Mouse (Mus musculus) heart, adult 9 months (tissue): ENCODE measurements around the gene Wdr81.
"Not testable (repeated sequence)": the region's sequence is repeated elsewhere in the genome, so short reads cannot be mapped to it uniquely, and the experiment has no call there.

Experiments used
- DNase-seq, 2 experiments: peaks; one replicate each; pipeline ENCODE4 v3.0.0; 2022; ENCODE audit warnings: low spot score in 2 of 2

Wdr81 gene

DNA sequence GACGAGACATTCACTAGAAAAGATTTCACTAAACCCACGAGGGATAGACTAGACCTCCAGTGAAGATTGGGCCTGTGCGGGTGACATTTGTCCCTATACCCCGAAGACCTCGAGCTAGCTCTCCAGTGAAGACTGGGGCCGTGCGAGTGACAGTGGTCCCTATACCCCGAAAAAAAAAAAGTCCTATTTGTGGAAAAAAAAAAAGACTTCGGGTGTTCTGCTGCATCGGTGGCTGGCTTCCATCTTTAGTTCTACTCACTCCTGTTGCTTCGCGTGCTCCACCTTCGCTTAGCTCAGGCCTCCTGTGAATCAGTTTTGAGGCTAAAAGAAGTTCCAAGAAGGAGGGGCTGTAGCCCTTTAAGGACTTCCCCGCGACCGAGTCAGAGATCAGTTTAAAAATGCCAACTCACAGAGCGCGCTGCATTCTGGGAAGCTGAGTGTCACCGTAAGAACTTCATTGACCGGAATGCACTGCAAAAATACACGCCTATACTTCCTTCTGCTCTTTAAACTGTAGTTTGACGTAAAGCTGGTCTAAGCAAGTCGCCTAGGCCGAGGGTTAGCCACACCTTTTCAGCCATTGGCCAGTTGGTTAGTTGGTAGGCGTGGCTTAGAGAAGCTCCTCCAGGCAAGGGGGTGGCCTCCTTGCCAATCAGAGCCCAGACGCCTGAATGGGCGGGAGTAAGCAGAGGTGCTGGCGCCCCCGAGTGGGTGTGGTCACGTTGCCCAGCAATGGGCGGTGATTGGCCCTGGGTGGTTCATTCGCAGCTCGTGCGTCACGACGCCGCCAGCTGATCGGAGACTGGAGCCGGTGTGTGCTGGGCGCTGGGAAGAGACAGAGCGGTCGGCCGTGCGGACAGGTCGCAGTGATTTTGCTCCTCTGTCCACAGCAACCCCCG lies 6.6 kb upstream of the Wdr81 start, which contains the start of gene Tlcd2:
Gene Tlcd2 (plus strand): TSS at position 872 of the 899 bp plus-strand sequence.
- DNase-seq, result peak; percentile 100

DNA sequence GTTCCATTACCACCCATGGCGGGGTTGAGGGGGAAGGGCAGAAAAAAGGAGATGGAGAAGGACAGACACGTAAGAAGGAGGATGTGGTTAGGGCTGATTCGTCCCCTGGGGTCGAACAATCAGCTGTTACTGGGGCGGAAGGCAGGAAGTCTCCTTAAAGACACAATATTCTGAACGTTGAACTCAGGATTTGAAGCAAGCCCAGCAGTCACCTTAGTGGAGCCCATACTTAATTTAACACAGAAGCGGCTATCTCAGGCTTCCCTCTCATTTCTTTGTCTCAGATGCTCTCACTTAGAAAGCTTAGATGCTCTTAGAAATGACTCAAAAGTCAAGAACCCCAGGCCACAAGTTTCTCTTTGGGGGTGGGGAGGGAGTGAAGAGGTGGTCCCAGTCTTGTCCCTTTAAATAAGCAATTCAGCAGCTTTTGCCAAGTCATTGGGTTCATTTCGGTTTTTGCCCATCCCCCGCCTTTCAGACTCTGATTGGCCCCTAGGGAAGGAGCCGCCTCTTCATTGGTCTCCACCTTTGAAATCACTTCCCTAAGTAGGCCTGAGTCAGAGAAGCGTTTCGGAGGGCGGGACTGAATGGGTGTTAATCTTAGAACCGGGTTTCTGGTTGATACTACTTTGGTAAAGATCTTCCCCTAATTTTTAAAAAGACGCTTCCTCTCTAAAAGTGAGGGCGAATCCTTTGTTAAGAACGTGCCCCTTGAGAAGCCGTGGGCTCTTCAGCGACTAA lies 5.8 kb upstream of the Wdr81 start:
- DNase-seq, result peak; percentile 95

DNA sequence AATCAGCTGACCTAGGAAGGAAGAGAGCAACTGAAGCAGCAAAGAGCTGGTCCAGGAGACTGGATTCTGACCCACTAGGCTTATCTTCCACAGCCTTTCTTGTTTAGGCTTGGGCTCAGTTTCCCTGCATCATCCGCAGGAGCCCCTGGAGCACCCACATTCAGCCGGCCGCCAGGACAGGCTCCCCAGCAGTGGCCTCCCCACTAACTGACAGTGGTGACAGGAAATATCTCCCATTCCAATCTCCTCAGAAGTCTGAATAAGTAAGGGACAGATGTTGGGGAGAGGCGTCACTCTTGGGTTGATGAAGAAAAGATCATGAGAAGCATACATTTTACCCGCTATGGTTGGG lies 5.2 kb upstream of the Wdr81 start:
- DNase-seq, result no peak

DNA sequence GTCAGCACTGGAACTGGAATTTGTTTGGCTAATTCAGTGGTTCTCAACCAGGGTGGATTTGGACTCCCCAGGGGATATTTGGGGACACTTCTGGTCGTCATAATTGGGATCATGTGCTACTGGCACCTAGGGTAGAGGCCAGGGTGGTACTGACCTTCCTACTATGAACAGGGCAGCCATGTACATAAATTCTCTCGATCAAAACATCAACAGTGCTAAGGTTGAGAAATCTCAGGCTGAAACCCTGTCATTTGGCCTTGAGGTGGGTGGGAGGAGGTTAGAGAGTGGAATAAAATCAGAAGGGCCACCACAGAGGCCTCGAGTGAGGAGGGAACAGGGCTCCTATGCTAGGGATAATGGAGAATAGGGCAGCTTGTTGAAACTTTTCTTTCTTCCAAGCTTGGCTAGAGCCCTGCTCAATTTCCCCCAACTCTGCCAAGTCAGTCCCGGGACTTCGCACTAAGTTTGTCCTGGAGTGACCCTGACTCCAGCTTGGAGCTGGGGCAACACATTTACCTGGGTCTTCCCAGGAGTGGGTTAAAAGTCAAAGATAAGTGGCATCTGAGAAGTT lies 4.7 kb upstream of the Wdr81 start:
- peak; percentile 63 to 74 for DNase-seq

DNA sequence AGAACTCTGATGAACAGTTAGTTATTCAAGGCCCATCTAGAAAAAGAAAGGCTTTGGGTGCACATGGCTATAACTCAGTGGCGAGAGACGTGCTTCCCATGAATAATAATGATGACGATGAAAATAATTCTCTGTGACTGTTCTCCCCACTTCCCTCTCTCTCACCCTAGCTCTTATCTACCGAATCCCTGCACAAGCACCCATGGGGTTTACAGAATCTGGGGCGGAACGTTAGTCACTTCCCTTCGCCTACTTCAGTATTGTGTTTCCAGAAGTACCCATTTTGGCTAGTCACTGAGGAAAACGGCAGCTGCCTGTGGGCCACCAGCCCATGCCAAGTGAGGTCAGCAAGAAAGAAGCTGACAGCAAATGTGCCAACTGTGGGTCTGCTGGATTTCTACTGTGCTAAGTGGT lies 4.1 kb upstream of the Wdr81 start:
- DNase-seq, result peak; percentile 69 to 76

DNA sequence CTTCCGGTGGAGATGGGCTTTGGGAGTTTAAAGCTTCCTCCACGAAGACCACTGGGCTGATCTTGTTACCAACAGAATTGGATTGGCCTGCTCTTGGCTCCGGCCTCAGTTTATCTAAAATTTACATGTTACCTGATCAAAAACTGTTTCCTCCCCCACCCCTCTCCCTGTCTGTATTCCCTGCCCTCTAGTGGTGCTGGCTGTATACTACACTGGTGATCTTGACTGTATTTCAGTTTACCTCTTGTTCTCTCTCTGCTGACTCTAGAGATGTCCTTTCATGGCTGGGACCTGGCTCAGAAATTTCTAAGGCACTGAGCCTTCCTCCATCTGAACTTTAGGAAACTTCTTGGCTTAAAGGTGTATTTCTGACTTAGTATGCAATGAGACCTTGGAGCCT lies 3.7 kb upstream of the Wdr81 start:
- DNase-seq, result peak in 1 of 2 experiments; percentile 48

DNA sequence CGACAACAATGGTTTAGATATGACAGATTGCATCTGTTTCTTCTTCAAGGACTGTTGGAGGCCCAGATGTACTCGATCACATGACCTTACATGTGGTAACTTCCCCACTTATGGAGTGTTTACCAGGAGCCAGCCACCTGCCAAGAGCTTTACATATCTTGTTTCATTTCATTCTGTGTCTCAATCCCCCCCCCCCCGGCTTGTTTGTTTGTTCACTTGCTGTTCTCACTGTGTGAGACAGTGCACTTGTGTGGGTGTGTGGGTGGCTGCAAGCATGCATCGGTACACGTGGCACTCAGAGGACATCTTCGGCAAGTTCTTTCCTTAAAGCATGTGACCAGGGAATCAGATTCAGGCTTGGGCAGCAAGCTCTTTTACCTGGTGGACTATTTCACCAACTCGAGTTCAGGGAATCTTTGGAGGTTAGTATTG lies 1.9 kb upstream of the Wdr81 start:
- DNase-seq, result no peak

DNA sequence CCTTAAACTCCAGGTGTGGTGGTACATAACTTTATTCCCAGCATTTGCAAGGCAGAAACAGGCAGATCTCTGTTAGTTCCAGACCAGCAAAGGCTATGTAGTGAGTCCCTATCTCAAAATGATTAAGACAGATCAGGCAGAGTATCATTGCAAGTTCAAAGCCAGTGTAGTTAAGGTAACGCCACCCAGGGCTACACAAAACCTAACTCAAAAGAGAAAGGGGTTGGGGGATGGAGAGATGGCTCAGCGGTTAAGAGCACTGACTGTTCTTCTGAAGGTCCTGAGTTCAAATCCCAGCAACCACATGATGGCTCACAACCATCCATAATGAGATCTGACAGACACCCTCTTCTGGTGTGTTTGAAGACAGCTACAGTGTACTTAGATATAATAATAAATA lies 1.5 kb upstream of the Wdr81 start:
- DNase-seq, result not testable (repeated sequence)

DNA sequence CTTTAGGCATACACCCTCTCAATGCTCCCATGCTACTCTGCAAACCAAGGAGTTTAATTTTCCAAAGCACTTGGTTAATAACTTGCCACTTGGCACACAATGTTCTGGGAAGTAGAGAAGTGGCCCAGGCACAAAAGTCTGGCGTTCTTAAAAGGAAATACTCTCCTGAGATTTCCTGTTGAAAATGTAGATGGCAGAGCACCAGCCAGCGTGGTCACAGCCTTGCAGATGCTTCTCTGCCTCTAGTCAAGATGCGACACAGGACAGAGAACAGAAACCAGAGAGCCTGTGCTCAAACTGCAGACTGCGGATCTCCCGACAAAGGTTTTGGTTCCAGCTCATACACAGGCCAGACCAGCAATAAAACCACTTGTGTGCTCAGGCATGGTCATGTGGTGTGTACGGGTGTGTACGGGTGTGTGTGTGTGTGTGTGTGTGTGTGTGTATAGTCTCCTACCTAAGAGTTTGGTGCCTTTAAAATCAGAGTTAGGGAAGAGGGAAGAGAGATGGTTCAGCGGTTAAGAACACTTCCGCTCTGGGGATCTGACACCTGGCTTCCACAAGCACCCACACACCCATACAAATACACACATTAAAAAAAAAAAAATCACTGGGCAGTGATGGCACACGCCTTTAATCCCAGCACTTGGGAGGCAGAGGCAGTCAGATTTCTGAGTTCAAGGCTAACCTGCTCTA lies 672 bp upstream of the Wdr81 start:
- DNase-seq, result peak in 1 of 2 experiments; percentile 22

DNA sequence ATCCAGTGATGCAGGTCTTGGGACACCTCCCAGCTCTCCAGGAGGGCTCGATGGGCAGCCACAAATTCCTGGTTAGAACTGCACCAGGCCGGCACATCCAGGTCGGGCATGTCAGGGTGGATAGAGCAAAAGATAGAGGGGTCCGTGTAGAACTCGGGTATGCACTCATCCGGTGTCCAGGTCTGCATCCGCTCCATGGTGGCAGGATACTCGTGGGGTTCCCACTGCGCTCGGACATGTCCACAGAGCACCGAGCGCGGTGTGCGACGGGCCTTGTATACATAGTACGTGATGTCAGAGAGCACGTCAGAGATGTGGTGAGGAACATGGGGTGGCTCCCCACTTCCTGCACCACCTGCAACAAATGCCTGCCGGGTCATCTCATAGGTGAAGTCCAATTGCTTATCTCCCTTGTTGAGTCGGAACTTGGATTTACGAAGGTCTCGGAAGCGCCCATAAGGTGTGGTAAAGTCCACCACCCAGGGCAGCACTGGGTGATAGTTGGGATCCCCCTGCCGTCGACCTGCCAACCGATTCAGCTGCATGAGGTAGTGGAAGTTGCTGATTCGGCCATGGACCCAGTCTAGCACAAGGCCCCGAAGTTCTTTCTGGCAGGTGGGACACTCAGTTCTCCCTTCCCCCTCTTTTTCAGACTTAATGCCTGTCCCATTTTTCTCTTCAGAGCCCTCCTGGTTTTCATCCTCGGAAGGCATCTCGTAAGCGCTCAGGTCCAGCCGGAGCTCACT lies 1.5 kb downstream of the Wdr81 start:
- DNase-seq, result no peak

DNA sequence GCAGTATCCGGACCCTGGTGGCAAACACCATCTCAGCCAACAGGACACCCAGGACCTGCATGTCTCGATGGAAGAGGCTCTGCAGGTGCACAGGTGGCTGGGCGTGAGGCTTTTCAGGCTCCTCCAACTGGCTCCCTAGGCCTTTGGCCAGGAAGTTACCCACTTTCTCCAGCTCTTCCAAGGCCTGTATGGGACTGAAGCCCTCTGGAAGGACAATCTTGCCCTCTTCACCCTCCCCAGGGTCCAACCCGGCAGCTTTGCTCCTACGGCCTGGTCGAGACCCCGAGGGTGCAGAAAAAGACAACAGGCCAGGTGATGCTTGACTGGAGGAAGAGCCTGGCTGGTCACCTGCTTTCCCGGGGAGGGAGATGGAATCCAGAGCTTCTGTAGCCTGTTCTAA lies 2.4 kb downstream of the Wdr81 start:
- no peak for DNase-seq

DNA sequence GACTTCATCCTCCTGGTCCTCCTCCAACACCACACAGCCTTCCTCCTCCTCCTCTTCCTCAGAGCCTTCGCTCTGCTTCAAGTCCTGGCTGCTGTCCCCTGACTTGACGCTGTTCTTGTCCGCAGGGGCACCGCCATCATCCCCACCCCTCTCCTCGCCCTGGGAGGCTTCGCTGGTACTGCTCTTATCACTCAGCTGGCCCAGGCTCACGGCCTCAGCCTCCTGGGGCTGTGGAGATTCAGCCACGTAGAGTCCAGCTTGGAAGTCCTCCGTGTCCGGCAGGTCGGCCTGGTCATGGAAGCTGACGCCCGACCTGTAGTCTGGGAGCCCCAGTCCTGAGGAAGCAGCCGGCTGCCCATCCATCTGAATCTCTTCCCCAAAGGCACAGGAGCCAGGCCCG lies 3.6 kb downstream of the Wdr81 start:
- no peak for DNase-seq

DNA sequence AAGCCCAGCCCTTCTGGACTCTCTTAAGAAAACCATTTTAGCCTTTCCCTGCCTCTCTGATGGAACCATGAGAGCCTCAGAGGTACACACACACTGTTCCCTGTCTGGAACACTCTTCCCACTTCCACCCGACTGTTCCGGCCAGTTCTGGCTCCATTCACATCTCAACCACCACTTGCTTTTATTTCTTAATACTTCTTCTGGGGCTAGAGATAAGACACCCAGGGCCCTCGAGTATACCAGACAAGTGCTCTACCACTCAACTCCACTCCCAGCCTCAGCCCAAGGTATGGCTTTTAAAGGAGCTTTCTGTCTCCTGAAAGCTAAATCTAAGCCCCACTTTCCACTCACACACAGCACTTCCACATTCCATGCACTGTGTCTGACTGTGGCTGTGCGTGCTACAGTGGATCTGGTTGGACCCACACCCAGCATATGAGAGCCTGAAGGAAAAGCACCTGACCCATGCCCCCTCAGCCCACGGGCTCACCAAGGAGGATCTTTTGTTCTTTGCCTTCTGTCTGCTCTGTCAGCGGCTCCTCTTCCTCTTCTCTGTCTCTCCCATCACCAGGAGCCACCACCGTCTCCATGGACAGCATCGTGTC lies 4.1 kb downstream of the Wdr81 start:
- no peak for DNase-seq

DNA sequence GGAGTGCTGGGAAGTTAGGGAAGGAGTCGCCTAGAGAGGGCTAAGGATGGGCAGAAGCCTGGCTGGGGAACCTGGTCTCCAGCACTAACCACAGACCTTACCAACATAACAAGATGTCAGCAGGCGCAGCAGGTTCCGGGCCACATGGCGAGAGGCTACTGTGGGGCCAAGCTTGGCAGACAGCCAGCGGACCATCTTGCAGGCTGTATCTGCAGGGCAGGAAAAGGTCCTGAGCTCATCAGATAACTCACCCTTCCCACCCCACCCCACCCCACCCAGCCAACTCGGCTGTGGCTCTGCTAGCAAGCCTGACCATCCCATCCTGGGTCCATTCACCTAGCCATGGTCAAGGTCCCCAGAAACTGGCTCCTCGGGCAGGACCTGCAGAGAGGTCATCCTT lies 4.8 kb downstream of the Wdr81 start:
- no peak for DNase-seq

DNA sequence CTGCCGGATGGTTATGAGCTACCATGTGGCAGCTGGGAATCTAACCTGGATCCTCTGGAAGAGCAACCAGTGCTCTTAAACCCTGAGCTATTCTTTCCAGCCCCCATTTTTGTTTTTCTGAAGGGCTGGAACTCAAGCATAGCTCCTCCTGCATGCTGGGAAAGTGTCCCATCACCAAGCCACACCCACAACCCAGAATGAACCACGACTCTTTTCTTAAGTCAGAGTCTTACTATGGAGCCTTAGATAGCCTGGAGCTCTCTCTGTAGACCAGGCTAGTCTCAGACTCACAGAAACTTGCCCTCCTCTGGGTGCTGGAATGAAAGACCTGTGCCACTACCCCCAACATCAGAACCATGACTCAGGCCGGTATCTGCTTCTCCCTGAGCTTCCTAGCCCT lies 5.9 kb downstream of the Wdr81 start:
- DNase-seq, result no peak

DNA sequence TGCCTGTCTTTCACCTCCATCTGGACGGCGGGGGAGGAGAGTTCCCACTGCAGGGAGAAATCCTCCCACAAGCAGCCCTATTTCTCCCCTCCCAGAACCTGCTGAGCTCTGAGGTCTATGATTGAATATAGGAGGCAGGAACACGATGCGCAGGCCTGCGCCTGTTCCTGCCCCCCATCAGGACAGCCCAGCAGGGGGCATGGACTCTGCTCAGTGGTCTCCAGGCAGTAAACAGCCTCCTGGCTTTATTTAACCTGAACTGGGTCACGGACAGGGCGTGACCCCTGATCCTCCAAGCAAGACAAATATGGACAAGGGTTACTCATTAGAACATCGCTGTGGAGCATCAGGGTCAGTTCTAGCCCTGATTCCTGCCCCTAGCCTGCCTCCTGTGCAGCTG lies 10.8 kb downstream of the Wdr81 start:
- no peak for DNase-seq

DNA sequence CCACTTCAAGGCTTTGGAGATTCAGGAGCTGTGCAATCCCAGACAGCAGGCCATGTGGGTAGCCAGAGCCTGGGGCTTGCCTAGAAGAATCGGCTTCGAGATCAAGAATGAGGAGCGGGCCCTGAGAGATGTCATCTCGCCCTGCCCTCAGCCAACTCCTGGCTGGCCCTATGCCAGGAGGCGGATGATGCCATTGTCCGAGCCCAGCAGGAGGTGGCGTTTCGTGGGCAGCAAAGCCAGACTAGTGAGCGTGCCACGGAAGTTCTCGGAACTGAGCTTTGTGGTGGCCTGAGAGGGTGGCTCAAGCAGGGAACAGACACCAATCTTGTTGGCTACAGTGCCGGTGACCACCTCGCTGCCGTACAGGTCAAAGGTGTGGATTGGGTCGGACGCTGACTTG lies 12.9 kb downstream of the Wdr81 start:
- DNase-seq, result no peak

DNA sequence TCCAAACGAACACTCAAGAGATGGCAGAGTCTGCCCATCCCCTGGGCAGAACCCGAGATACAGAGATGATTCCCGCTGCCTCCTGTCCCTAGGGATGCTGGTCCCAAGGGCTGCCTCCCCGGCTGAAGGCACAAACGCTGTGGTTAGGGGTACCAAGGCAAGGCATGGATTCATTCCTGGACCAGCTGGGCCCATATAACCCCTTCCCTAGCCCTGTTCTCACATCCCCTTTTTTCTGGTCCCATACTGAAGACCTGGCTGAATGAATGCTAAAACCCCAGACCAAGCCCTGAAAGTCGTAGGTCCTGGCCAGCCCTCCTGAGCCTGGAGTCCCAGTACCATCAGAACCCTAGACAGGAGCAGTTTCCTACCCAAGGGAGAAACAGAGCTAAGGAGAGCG lies 13.5 kb downstream of the Wdr81 start:
- no peak for DNase-seq

DNA sequence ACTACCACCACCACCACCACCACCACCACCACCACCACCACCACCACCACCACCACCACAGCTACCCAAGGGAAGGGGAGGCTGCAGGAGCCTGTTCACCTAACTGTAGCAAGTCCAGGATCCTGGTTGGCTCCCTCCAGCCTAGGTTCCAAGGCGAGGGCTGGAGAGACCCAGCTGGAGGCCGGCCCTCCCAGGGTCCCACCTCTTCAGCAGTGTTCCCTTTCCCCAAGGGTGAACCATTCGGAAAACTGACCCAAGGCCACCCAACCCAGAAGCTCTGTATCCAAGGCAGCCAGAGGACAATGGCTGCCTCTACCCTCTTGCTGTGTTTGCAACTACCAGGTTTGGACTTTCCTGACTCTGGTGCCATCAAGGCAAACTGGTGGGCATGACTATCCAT lies 14.6 kb downstream of the Wdr81 start:
- DNase-seq, result no peak

DNA sequence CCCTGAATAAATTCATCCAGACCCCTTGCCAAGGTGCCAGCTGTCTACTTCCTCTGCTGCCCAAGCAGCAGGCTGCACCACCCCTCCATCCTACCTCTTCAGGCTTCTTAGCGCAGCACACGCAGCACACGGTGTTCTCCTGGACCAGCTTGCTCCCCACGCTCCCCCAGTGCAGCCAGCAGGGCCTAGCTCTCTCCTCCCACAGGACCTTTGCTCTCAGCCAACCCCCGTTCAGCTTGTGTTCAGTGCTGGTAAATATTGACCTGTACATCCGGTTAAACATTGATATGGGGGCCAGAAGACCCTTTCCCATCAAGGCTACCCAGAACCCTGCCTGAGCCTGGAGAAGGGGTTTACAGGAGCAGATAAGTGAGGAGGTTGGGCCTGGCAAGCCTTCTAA lies 15.2 kb downstream of the Wdr81 start, which contains the start of gene Serpinf2:
Gene Serpinf2 (minus strand): TSS at position 229 of the 400 bp plus-strand sequence.
- no peak for DNase-seq

DNA sequence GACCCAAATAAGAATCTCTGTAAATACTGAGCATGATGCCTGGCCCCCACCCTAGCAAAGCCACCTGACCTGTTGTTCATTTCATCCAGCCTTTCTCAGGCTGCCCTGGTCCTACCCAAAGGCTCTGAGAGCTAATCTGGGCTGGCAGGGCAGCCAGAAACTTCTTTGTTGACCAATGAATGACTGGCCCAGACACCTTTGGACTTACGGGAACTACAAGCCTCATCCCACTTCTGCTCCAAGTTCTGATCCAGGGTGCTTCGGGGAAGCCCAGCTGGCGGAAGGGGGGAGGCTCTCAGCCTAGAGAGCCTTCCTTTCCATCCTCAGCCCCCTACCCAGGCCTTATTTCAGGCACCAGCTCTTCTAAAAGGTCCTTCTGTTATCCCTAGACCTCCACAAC lies 15.7 kb downstream of the Wdr81 start:
- no peak for DNase-seq
